Mouse (Mus musculus) T-cell, adult 2 months (primary cell): ENCODE data around the gene Smim24.

Source experiments
- DNase-seq: peaks from one replicate; pipeline ENCODE4 v3.0.0; 2022; ENCODE audit warnings: low spot score

Gene Smim24

DNA sequence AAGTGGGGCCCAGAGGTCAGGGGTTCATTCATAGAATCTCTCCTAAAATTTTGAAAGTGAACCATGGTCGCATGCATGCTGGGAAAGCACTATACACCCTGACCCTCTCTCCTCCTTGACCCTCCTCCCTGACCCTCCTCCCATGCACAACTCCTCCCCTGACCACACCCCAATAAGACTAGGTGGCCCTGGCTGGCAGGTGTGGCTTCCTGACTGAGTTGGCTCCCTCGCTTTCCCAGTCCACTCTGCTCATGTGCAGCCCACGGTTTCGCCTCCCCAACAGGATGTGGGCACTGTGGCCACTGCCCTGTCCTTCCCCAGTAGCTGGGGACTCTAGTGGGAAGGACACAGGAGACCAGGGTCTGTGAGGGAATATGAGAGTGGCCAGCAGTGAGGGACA, 17.5 kb downstream of the Smim24 start:
- no peak for DNase-seq

DNA sequence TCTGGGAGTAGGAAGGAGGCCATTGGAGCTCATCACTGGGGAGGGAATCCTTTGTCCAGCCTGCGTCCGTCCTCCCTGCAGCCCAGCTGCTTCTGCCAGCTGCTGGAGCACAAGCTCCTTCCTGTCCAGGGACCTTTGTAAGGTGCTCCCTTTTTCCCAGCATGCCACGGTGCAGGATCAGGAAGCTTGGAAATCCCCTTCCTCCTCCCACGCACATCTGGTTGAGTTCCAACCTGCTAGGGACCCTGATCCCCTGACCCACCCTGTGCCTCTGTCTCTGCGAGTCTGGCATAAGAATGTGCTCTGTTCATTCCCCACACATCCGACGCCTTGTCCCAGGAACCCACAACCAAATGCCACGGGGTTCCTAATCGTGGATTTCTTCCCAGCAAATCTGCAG, 18.1 kb downstream of the Smim24 start:
- DNase-seq = no peak

DNA sequence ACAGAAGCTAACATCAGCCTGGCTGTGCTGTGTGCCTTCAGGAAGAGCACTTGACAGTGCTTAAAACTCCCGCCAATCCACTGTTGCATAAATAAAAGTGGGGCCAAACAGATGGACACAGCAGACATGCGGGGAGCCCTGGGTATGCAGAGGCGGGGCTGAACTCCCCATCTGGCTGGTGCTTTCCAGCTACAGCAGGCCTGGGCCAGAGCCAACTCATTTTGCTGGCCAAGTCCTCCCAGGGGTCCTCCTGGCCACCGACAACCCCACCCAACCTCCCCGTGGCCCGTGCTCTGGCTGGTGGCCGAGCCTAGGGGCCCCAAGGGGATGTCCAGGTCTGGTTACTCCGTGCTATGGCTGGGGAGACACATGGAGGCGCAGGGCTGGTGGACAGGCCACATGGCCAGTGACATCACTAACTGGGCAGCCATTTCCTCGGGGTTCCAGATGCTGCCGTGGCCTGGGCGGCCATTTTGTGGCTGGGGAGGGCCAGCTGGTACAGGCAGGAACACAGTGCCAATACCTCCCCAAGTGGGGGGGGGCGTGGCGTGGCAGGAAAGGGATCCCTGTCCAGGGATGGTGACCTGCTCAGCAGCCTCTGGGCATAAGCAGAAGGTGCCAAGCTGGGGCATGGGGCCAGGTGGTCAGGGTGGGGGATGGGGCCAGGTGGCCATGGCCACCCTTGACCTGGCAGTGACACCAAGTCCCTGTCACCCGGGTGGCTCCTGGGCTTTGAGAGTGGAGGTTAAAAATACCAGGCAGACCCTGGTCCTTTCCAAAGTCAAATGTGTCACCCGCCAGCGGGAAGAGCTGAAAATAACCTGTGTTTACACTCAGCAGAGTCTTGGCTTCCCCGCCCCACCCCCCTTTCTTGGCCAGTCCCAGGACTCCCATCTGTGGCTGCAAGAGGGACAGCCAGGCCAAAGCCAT, 18.9 kb downstream of the Smim24 start:
- DNase-seq = no peak

DNA sequence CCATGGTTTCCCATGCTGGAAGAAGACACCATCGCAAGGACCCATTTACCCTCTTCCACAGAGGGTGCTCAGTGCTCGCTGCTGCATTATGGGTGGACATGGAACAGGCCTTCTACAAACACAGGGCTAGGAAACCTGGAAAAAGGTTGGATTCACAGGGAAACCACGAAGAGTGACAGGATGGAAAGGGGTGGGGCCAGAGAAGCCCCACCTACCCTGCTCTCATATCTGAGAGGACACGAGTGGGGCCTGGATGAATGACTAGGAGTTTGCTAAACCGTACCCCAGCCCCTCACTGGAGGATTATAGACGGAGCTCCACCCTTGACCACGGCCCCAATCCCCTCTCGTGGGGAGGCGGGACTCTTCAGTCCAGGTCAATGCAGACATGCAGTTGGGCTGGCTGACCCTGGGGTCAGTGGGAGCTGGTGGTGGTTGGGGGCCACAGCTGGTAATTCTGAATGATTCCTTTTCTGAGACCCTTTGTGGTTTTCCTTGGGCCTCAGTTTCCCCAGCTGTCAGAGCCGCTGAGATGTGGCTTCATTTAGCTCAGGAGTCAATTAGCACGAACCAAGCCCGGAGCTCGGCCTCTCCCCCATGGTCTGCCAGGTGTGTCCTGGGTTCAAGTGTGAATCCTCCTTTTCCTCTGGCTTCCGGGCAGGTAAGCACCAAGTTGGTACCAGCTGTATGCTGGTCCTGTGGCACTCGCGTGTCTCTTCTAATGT, 19.9 kb downstream of the Smim24 start:
- DNase-seq = no peak

DNA sequence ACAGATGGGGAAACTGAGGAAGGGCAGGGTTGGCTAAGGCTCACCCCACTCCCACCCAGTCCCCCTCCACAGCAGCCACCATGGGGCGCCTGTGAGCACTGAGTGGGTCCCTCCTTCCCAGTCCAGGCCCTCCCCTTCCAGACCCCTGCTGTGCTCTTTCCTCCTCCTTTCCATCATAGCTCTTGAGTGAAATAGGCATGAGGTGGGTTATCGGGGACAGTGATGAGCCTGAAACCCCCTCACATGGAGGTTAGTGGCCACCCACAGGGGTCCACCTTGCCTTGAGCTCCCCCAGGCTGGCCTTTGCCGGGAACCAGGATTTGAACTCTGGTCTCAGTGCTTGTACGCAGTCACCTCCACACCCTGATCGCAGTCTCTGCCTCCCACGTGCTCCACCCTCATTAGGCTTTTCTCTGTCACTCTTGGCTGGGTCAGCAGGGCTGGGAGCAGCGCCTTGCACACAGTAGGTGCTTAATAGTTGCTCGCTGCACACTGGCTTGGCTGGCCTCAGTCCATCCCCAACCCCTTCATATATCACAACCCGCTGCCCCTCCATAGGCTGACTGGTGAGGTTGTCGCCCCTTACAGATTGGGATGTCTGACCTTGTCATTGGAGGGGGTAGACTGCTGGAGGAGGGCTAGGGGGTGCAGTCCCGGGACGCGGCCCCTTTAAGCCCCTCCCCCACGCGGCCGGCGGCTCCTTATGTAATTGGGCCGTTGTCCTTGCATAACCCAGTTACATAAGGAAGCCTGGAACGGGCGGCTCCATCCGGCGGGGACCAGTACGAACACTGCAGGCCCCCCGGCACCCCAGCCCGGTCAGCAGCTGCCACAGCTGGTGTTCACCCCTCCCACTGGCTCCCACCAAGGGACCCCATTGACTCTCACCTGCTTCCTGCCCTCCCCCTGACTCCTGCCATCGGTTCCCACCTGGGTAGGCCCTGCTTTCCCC, 20.7 kb downstream of the Smim24 start:
- no peak for DNase-seq

DNA sequence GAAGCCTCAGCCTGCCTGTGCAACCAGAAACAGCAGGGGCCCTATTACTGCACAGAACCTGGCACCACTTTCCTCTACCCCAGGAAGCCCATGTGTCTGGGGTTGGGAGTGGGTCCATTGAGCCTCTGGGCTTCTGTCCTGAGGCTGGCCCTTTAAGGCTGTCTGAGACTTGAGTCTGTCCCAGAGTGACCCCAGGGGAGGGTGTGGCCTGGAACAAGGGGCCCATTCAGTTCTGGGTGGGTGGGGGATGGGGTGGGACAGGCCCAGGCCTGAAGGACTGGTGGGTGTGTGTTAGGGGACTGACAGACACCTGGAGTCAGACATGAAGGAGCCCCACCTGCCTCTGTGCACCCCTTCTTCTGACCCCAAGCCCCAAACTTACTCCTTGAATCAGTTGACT, 21.8 kb downstream of the Smim24 start:
- DNase-seq = no peak

DNA sequence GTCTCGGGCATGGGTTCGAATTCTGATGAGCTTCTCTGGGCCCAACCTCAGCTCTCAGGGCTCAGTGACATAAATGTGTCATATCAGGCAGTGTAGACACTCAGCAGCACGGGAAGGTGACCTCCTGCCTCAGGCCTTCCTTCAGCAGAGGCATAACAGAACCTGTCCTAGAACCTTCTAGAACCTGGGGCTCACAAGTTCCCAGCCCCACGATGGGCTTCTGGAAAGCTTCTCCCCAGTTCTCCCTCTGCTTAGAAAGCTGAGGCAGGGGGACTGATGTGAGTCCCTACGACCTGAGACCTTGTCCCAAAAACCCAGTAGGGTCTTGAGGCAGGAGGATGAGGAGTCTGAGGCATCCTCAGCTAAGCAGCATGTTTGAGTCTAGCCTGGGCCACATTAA, 22.3 kb downstream of the Smim24 start:
- no peak for DNase-seq

DNA sequence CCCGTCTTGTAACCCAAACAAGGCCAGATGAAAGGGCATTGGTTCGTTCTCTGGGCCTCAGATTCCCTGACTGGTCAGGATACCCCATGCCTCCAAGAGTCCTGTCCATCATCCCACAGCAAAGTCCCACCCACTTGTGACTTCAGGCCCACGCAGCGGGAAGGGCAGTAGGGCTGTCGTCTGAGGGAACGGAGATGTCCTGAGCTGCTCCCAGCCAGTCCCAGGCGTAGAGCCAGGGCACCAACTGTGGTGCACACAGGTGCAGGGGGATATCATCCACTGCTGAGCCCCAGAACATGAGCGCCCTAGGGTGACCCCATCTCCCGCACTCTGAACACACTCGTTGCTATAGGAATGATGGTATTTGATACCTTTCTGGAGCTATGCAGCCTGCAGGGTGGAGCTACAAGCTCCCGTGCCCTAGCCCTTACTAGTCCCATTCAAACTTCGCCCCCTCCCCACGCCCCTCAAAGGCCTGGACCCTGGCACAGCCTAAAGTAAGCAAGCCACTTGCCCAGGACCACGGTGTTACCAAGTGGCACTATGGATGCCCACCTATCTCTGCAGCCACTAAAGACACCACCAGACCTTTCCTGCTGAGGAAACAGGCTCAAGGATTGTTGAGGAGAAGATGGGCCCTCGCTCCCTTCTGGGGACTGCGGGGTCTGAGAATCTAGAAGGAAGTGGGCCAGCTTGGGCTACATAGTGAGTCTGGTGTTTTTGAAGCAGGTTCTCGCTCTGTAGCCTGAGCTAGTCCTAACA, 22.9 kb downstream of the Smim24 start:
- DNase-seq = no peak

DNA sequence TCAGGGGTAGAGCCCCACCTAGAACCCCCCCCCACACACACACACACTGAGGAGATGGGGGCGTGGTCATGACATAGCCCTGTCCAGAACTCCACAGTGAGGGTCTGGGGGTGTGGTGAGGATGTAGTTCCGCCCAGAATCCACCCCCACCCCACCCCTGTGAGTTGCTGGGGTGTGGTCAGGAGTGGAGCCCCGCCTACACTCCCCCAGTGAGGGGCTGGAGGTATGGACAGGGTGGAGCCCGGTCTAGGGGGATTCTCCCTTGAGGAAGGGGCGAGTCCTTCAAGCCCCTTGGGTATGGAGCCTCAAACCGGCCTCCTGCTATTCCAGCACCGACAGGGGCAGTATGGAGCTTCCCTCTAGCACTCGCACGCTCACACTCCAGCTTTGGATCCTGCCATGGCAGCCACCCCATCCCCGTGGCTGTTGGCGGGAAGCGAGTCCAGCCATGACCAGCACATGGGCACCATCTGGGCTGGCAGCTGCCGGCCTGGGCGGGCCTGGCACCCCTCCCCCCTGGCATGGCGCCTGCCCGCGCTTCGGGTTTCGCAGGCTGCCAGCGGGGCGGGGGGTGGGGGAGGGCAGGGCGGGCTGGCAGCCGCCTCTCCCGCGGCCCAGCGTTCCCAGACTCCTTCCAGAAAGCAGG, 23.9 kb downstream of the Smim24 start:
- no peak for DNase-seq

DNA sequence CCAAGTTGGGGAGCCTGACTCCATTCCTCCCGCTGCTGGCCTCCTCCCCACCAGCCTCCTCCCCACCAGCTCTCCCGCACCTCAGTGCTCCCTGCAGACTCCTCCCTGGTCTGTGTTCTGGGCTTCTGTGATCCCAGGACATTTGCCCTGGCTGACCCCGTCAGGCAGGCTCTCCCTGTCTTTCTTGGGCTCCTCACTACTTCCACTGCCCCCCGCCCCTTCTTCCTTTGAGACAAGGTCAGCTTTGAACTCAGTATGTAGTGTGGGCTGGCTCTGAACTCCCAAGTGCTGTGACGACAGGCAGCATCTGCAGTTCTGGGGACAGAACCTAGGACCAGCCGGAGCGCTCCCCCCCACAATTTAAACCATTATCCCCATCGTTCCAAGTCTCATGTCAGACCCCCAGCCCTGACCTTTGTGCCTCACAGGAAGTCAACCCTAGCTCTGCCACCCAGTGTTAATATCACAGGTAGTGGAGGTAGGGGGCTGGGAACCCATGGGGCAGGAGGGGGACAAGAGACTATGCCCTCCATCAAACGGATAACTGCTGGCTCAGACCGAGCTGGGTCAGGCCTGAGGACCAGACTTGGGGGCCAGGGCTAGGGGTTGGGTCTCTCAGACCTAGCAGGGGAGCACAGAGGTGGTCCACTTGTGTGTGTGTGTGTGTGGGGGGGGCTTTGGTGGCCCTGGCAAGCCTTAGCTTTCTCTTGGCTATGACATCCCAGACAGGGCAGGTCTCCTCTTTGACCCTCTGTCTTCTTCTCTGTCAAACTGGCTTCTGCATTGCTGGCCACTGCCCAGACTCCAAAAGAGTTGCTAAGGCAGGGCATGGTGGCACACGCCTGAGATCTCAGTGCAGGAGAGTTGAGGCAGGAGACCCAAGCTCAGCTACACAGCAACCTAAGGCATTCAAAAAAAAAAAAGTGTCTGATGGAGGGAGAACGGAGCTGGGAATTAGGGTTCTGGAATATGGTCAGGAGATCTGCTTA, 24.7 kb downstream of the Smim24 start:
- DNase-seq = no peak

DNA sequence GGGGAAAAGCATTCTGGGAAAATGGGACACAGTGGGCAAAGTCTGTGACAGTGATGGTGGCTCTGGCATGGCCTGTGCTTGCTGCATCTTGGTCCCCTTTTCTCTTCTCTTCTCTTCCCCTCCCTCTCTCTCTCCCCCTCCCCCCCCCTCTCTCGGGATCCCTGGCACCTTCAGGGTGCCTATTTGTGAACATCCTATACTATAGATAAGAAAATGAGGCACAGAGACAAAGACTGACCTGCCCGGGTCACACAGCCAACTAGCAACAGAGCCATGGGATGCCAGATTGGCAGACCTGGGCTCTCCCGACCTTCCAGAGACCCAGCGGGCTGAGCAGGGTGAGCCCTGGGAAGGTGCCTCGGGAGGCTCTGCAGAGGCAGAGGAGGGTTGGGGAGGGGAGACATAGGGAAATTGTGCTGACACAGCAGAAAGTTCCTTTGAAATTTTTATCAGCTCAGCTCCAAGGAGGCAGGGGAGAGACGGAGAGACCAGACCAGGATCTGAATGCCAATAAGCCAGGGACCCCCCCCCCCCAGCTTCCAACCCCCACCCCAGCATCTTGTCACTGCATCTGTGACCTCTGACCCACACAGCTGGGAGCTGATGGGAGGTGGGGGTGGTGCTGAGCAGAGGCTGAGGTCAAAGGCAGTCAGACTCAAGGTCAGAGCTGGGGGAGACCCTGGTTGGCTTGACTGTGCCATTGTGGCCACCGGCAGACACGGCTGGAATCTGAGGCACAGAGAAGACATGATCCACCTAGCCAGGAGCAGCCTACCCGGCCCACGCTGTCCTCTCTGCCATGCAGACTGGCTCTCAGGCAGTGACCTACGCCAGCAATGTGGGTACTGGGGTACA, 25.6 kb downstream of the Smim24 start:
- DNase-seq = no peak

DNA sequence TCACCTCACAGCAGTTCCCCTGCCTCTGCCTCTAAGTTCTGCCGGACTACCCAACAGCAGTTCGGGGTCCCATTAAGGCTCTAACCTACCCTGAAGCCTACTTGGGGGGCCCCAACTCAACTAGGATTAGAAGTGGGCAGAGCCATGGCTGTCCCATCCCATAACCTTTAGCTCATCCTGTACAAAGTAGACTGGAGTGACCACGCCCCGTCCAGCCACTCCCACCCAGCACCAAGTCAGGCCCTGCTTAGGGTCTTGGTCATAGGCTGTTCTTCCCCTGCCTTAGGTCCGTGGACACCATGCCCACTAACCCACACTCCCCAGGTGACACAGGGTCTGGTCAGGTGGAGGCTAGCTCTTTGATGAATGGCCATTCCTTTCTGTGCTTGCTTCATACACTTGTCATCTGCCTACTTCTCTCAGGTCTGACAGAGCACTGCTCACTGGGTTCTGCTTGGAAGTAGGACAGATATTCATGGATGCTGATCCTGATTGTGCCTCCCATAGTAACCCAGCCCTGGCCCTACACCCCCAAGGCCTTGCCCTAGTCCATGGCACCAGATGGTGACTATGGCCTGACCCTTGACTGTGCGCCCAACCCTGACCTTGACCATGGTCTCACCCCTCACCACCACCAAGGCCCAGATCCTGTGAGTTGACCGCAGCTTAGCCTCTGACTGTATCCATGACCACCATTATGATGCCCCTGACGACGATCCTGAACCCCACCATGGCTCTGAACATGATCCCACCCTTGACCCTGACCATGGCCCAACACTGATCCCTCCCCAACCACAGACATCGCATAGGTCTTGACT, 26.5 kb downstream of the Smim24 start:
- no peak for DNase-seq

DNA sequence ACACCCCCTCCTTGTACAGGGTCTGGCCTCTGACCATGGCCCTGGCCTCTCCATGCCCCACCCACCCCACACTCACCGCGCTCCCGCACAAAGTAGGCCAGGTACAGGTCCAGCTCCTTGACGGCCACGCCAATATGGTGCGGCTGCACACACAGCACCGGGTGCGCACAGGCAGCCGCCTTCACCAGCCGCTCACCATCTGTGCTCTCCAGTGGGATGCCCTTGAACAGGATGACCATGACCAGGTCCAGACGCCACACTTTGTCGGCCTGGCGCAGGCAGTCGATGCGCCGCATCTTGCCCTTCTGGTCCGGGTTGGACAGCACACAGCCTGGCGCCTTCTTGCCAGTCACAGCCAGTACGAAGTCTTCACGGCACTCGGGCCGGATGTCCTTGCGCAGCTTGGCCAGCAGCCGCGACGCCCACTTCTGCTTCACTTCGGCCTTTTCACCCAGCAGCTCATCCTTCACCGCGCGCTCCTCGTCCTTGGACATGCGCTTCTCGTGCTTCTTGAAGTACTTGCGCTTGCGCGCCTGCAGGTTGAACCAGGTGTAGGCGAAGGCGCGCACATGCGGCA, 27.4 kb downstream of the Smim24 start:
- no peak for DNase-seq

DNA sequence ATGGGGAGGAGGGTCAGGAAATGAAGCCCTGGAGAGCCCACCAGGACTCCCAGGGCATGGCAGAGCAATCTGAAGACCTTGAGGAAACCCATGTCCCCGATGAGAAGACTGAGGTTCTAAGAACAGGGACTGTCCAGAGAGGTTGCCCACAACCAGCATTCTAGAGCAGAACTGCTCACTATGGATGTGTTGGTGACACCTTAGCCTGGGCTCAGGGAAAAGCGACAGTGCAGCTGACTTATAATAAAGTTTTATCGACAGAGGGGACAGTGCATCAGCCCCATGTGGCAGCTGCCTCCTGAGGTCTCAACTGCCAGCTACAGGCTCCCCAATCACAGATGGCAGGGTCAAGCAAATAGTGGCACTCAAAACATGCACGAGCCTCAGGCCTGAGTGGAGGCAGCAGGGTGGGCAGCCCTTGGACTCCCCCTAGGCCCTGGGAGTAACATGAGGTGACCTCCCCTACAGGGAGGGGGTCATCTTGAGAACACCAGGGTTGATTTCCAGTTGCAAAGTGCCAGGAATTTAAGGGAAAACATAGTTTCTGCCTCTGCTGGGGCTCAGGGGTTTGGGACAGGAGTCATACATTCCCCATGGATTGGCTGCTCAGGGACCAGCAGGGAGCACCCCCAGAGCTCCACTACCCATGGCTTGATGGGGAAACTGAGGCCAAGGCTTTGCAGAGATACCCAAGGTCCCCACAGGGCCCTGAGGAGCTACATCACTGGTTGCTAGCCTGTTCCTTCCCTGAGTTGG, 28.4 kb downstream of the Smim24 start:
- no peak for DNase-seq

DNA sequence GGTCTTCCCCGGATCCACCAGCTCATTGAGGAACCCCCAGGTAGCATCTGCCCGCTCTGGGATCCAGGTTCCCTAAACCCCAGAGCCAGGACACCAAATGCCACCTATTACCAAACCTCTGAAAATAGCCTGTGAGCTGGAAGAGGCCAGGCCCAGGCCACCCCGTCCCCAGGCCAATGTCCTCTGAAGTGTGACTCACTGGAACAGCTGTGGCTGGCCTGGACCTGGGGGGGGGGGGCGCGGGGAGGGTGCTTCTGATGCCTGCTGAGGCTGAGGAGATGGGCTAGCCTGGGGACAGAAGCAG, 28.9 kb downstream of the Smim24 start:
- DNase-seq = no peak

DNA sequence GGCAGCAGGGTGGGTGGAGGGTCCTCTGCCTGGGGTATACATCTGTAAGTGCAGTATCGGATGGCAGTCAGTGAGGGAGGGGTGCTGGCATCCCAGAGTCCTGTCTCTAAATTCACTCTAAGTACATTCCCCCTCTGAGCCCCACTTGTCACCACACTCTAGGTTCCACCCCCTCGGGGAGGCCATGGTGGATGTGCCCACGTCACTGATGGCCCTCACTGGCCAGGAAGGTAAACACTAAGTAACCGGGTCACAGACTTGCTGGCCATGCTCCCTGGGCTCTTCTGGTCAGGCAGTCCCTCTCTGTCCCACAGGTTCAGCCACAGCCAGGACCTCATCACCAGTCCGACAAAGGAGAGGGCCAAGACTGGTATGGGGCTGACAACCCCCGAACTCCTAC, 29.3 kb downstream of the Smim24 start:
- DNase-seq = no peak

DNA sequence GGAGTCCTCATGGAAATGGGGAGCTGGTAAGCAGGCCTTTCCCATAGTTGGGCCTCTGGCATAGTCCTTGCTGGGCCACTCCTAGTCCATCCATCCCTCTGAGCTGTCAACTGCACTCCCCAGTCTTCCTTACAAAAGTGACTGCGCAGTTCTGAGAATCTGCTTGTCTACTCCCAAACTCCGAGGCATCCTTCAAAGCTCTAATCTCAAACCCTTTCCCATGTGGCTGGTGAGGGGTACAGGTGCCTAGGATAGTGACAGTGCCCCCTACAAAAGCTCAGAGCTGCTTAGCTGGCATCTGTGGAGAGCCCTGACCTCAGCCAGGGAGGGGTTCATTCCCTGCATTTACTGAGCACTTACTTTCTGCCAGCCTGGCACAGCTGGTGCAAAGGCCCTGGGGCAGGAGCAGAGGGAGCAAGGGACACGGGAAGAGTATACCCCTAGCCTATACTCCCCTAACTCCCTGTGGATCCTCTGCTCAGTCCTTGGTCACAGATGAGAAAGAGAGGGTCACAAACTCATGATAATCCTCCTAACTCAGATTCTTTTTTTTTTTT, 29.9 kb downstream of the Smim24 start:
- DNase-seq = no peak
